Mouse (Mus musculus) limb, embryonic 14.5 days (tissue): ENCODE measurements at regions not wholly inside any gene's neighbourhood (a gene's known extent, or its start where the extent isn't known, plus 50 kb on each side); places are given as distances from the start of the nearest gene placed in this dataset.
A peak's percentile ranks its signal among the peaks of the same experiment; 100 is the strongest.

Source experiments
- ATAC-seq: fragments of 200-750 bp; cut with Nextera tagmentation; 2 replicates; pipeline ENCODE4 v1.8.0; 2017; ENCODE audit warnings: low read depth, moderate number of reproducible peaks, moderate TSS enrichment; ENCODE audit not compliant: low FRiP score
- DNase-seq: peaks from one replicate; pipeline ENCODE4 v3.0.0-alpha.2; 2015; ENCODE audit warnings: low spot score
- H3K27ac ChIP-seq: fragments of 300-500 bp; sonication (generic); replicated peaks from 2 replicates; pipeline ENCODE4 v1.5.1; 2014; ENCODE audit warnings: low read depth, mild to moderate bottlenecking, low read length, moderate library complexity, mixed read lengths
- H3K27me3 ChIP-seq: fragments of 300-500 bp; sonication (generic); 2 replicates; pipeline ENCODE4 v1.6.1; 2014; ENCODE audit warnings: low read length, mixed read lengths; ENCODE audit not compliant: control insufficient read depth, insufficient read depth
- H3K36me3 ChIP-seq: fragments of 300-500 bp; sonication (generic); 2 replicates; pipeline ENCODE4 v1.6.1; 2014; ENCODE audit warnings: mild to moderate bottlenecking, low read length, moderate library complexity, mixed read lengths; ENCODE audit not compliant: control insufficient read depth, insufficient read depth
- H3K4me1 ChIP-seq: fragments of 300-500 bp; sonication (generic); 2 replicates; pipeline ENCODE4 v1.6.1; 2014; ENCODE audit warnings: antibody characterized with exemption, low read length, mixed read lengths; ENCODE audit not compliant: control insufficient read depth, insufficient read depth
- H3K4me2 ChIP-seq: fragments of 300-500 bp; sonication (generic); replicated peaks from 2 replicates; pipeline ENCODE4 v1.6.1; 2014; ENCODE audit warnings: low read depth, mild to moderate bottlenecking, low read length, moderate library complexity; ENCODE audit not compliant: severe bottlenecking
- H3K4me3 ChIP-seq: fragments of 300-500 bp; sonication (generic); replicated peaks from 2 replicates; pipeline ENCODE4 v1.5.1; 2014; ENCODE audit warnings: low read length
- H3K9ac ChIP-seq: fragments of 300-500 bp; sonication (generic); 2 replicates; pipeline ENCODE4 v1.6.1; 2014; ENCODE audit warnings: mild to moderate bottlenecking, low read depth, low read length, moderate library complexity; ENCODE audit not compliant: severe bottlenecking
- H3K9me3 ChIP-seq: fragments of 300-500 bp; sonication (generic); 2 replicates; pipeline ENCODE4 v1.6.1; 2016; ENCODE audit warnings: low read length; ENCODE audit not compliant: control insufficient read depth
- POLR2A ChIP-seq: fragments of 200-500 bp; IDR thresholded peaks from 2 replicates; pipeline ENCODE4 v1.8.0; 2012; ENCODE audit warnings: inconsistent platforms, mild to moderate bottlenecking, moderate library complexity, borderline replicate concordance; ENCODE audit not compliant: insufficient read depth, insufficient read length; ENCODE audit errors: extremely low read depth
- WGBS: fragments of 180-500 bp; shearing (Covaris S2); extraction: QIAGEN DNeasy Blood & Tissue Kit; methylation state at CpG from one replicate; pipeline ENCODE4 v1.1.7; 2014; 5-methylcytosine and 5-hydroxymethylcytosine counted together

DNA sequence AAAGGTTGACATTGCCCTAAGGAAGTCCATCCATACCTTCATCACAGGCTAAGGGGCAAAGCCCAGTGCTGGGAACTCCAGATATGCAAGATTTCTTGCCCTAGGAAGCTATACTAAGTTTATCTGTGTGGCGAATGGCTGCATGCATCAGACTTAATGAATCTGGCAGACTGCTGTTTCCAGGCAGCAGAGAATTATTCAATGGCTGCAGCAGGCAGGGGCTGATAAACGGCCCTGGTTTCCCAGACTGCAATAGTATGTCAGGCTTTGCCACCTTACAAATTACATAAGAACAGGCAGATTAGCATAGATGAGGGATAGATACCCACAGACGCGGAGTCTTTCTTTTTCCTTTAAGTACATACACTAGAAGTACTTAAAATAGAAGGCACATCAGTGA, 350.2 kb downstream of the Tmem114 start:
- ATAC-seq: no peak
- TF ChIP-seq POLR2A: no peak
- WGBS: 69% methylated on average over 4 of the region's 4 CpGs
- H3K36me3 ChIP-seq: no peaks in the 10 kb centered on the region
- no peaks in the 10 kb centered on the region for H3K4me1 ChIP-seq
- no peak overlapping the region for H3K4me3 ChIP-seq
- no peak overlapping the region for H3K4me2 ChIP-seq
- H3K9me3 ChIP-seq: no peaks in the 10 kb centered on the region
- no peak overlapping the region for H3K9ac ChIP-seq
- H3K27me3 ChIP-seq: no peaks in the 10 kb centered on the region
- no peak for DNase-seq
- H3K27ac ChIP-seq: no peak overlapping the region

DNA sequence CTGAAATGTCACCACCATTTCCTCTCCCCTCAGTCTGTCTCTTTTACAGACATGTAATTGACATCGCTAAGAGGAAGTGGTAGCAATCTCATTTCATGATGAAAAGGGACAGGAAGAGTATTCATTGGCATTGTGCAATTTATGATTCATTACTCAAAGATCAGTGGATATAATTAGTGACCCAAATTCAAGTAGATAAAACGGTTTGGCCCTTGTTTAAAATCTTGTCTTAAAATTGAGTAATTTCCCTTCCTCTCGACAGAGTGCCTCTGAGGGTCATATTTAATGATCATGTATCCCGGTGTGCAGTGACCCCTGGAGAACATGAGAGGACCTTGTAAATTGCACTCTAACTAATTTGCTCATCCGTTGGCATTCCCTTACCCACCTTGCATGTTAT, 371.0 kb downstream of the Tmem114 start:
- Histone ChIP-seq H3K27me3 (no peaks in the 10 kb centered on the region), H3K4me2 (no peak overlapping the region), H3K4me3 (no peak overlapping the region), H3K9me3 (no peaks in the 10 kb centered on the region), H3K36me3 (no peaks in the 10 kb centered on the region), H3K9ac (no peak overlapping the region), H3K27ac (no peak overlapping the region), H3K4me1 (no peaks in the 10 kb centered on the region)
- TF ChIP-seq POLR2A: no peak
- WGBS: 21% methylated on average over 5 of the region's 5 CpGs
- ATAC-seq (no peak), DNase-seq (no peak)

DNA sequence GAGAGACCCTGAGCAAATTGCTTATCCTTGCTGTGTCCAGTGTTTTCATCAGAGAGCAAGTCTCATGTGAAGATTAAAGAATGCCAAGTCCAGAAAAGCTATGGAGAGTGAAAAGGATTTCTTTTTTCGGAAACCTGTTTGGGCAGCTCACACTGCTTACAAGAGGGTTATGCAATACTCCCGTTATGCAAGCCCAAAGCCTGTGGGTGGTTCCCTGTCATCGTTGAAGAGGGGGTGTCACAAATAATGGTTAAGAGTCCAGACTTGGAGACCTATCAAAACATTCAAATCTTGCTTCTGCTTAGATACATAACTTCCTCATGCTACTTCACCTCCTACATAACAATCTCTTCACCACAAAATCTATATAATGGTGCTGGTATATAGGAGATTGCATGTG, 416.0 kb downstream of the Tmem114 start:
- H3K9me3 ChIP-seq: no peaks in the 10 kb centered on the region
- H3K27ac ChIP-seq: no peak overlapping the region
- no peak overlapping the region for H3K9ac ChIP-seq
- no peak overlapping the region for H3K4me2 ChIP-seq
- no peaks in the 10 kb centered on the region for H3K36me3 ChIP-seq
- WGBS: 72% methylated on average over 3 of the region's 3 CpGs
- TF ChIP-seq POLR2A: no peak
- H3K4me1 ChIP-seq: no peaks in the 10 kb centered on the region
- DNase-seq (peak; percentile 14), ATAC-seq (no peak)
- no peak overlapping the region for H3K4me3 ChIP-seq
- no peaks in the 10 kb centered on the region for H3K27me3 ChIP-seq

DNA sequence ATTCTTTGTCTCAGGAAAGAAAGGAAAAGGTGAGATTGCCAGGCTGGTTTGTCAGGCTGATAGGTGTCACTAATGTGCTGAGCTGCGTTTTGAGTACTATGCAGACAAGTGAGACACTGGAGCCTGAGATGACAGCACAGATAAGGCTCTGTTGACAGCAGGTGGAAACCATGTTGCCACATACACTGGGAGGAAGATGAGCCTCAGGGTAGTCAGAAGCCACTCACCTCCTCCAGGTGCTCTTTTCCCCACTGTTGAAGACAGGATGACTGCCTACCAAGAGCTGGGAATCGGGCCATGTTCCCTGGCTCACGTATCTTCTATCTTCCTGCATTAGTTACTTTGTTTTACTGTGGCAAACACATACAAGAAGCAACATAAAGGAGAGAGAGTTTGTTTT, 418.3 kb downstream of the Tmem114 start:
- DNase-seq: no peak

DNA sequence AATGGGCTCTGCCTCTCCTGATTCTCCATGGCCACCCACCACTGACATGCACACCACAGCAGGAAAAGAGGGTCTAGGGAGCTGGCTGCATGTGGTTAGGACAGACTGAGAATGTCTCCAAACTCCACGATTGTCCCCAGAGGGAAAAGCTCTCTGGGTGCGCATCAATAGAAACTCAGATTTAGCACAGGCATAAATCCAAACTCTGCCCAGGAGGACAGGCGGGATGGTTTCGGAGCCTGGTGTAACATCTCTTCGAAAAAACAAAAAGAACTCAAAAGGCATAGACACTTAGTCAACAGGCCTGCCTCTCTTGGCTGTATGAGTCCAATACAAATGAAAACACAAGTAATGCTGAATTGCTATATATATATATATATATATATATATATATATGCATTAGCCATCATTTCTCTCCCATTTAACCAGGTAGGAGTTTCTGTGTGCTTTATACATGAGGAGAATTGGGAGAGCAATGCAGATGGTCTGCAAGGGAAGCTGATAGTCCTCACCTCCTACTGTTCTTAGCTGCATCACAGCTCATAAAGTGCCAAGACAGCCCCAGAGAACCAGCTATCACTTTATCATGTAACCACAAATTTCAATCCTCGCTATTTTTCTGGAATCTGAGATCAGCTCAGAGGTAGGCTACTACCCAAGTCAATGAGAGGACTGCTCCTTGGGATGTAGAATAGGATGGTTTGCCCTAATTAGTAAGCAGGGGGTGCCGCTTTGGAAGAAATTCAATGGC, 422.4 kb downstream of the Tmem114 start:
- no peak overlapping the region for H3K27ac ChIP-seq
- DNase-seq: no peak
- ATAC-seq: no peak
- H3K9ac ChIP-seq: no peak overlapping the region
- H3K4me2 ChIP-seq: no peak overlapping the region
- TF ChIP-seq POLR2A: no peak
- no peak overlapping the region for H3K4me3 ChIP-seq
- WGBS: 85% methylated on average over 7 of the region's 7 CpGs
- H3K9me3 ChIP-seq: no peaks in the 10 kb centered on the region
- H3K4me1 ChIP-seq: no peaks in the 10 kb centered on the region
- H3K36me3 ChIP-seq: no peaks in the 10 kb centered on the region
- no peaks in the 10 kb centered on the region for H3K27me3 ChIP-seq

More for the DNA sequence above, 418.3 kb downstream of the Tmem114 start:
- no peaks in the 10 kb centered on the region for H3K36me3 ChIP-seq
- no peak for ATAC-seq
- H3K27me3 ChIP-seq: no peaks in the 10 kb centered on the region
- H3K4me2 ChIP-seq: no peak overlapping the region
- no peak for TF ChIP-seq POLR2A
- H3K9me3 ChIP-seq: no peaks in the 10 kb centered on the region
- no peak overlapping the region for H3K4me3 ChIP-seq
- H3K4me1 ChIP-seq: no peaks in the 10 kb centered on the region
- no peak overlapping the region for H3K9ac ChIP-seq
- WGBS: 89% methylated on average over 3 of the region's 3 CpGs
- H3K27ac ChIP-seq: no peak overlapping the region
